Mouse (Mus musculus) intestine, postnatal 0 days (tissue): ENCODE results near the gene Atp6ap1l. TPM values are rescaled to one million over a fixed set of nuclear protein-coding genes. Genes with fewer than 3 reads are reported as not detected.

Experiments
- ATAC-seq: fragments of 200-750 bp; cut with Nextera tagmentation; 2 replicates; pipeline ENCODE4 v1.8.0; 2017; ENCODE audit warnings: mild to moderate bottlenecking, moderate TSS enrichment, moderate library complexity
- H3K27ac ChIP-seq: fragments of 300-500 bp; sonication (generic); 2 replicates; pipeline ENCODE4 v1.5.1; 2014; ENCODE audit warnings: mild to moderate bottlenecking, low read depth, low read length, moderate library complexity
- H3K27me3 ChIP-seq: fragments of 300-500 bp; sonication (generic); replicated peaks from 2 replicates; pipeline ENCODE4 v1.6.1; 2014; ENCODE audit warnings: low read length, mixed read lengths; ENCODE audit not compliant: control insufficient read depth, insufficient read depth
- H3K36me3 ChIP-seq: fragments of 300-500 bp; sonication (generic); 2 replicates; pipeline ENCODE4 v1.6.1; 2014; ENCODE audit warnings: mild to moderate bottlenecking, moderate library complexity; ENCODE audit not compliant: control insufficient read depth, insufficient read depth
- H3K4me1 ChIP-seq: fragments of 300-500 bp; sonication (generic); replicated peaks from 2 replicates; pipeline ENCODE4 v1.6.1; 2014; ENCODE audit warnings: antibody characterized with exemption, low read length, mixed read lengths; ENCODE audit not compliant: control insufficient read depth, insufficient read depth
- H3K4me2 ChIP-seq: fragments of 300-500 bp; sonication (generic); replicated peaks from 2 replicates; pipeline ENCODE4 v1.6.1; 2014; ENCODE audit warnings: low read depth, mild to moderate bottlenecking, moderate library complexity
- H3K4me3 ChIP-seq: fragments of 300-500 bp; sonication (generic); 2 replicates; pipeline ENCODE4 v1.5.1; 2014; ENCODE audit warnings: low read depth, low read length
- H3K9ac ChIP-seq: fragments of 300-500 bp; sonication (generic); 2 replicates; pipeline ENCODE4 v1.6.1; 2014; ENCODE audit warnings: mild to moderate bottlenecking, low read depth, low read length
- H3K9me3 ChIP-seq: fragments of 300-500 bp; sonication (generic); 2 replicates; pipeline ENCODE4 v1.6.1; 2016; ENCODE audit warnings: mixed run types; ENCODE audit not compliant: control insufficient read depth
- CTCF ChIP-seq: sonication (generic); IDR thresholded peaks from 2 replicates; pipeline ENCODE4 v1.5.1; 2016; ENCODE audit warnings: low read depth, mild to moderate bottlenecking, control low read depth, antibody characterized with exemption, moderate library complexity
- WGBS: fragments of 180-500 bp; shearing (Covaris S2); extraction: QIAGEN DNeasy Blood & Tissue Kit; methylation state at CpG from one replicate; pipeline ENCODE4 v1.1.7; 2014; 5-methylcytosine and 5-hydroxymethylcytosine counted together
- polyA plus RNA-seq: library from polyadenylated mRNA; unstranded; fragments of >200 nt; fragmentation: Nextera tagmentation; extraction: Ambion mirVana; gene quantifications from 2 replicates; pipeline ENCODE4 v1.2.1, GENCODE M21; 2015

Atp6ap1l gene
- polyA plus RNA-seq, 1 experiment from 2014 or later: not detected

- no peaks in the 10 kb centered on the region for H3K4me1 ChIP-seq
- H3K27me3 ChIP-seq: no peaks in the 10 kb centered on the region
- H3K4me2 ChIP-seq: no peak overlapping the region
- no peaks in the 10 kb centered on the region for H3K9me3 ChIP-seq
- no peaks in the 10 kb centered on the region for H3K36me3 ChIP-seq
- no peak overlapping the region for H3K27ac ChIP-seq
- H3K9ac ChIP-seq: no peak overlapping the region
- no peak overlapping the region for H3K4me3 ChIP-seq
- no peak for ATAC-seq
- 24% methylated on average over 4 of the region's 4 CpGs for WGBS
- no peak for TF ChIP-seq CTCF
Observed at GRCm38 (mm10) chr13:90869157-90869556, 36.0 kb downstream of the Atp6ap1l start.

- Histone ChIP-seq H3K27ac (no peak overlapping the region), H3K9me3 (no peaks in the 10 kb centered on the region), H3K4me1 (no peaks in the 10 kb centered on the region), H3K27me3 (no peaks in the 10 kb centered on the region), H3K9ac (no peak overlapping the region), H3K4me3 (no peak overlapping the region), H3K36me3 (no peaks in the 10 kb centered on the region), H3K4me2 (no peak overlapping the region)
- ATAC-seq: no peak
- TF ChIP-seq CTCF: no peak
- WGBS: 77% methylated on average over 3 of the region's 3 CpGs
Observed at GRCm38 (mm10) chr13:90862138-90862537, 43.0 kb downstream of the Atp6ap1l start.

GRCm38 (mm10) chr13:90860888-90861431, 44.2 kb downstream of the Atp6ap1l start:
- H3K9ac ChIP-seq: no peak overlapping the region
- ATAC-seq: no peak
- no peak overlapping the region for H3K4me2 ChIP-seq
- 55% methylated on average over 2 of the region's 2 CpGs for WGBS
- no peaks in the 10 kb centered on the region for H3K4me1 ChIP-seq
- H3K4me3 ChIP-seq: no peak overlapping the region
- H3K27ac ChIP-seq: no peak overlapping the region
- no peak for TF ChIP-seq CTCF
- no peaks in the 10 kb centered on the region for H3K27me3 ChIP-seq
- H3K9me3 ChIP-seq: no peaks in the 10 kb centered on the region
- no peaks in the 10 kb centered on the region for H3K36me3 ChIP-seq

DNA sequence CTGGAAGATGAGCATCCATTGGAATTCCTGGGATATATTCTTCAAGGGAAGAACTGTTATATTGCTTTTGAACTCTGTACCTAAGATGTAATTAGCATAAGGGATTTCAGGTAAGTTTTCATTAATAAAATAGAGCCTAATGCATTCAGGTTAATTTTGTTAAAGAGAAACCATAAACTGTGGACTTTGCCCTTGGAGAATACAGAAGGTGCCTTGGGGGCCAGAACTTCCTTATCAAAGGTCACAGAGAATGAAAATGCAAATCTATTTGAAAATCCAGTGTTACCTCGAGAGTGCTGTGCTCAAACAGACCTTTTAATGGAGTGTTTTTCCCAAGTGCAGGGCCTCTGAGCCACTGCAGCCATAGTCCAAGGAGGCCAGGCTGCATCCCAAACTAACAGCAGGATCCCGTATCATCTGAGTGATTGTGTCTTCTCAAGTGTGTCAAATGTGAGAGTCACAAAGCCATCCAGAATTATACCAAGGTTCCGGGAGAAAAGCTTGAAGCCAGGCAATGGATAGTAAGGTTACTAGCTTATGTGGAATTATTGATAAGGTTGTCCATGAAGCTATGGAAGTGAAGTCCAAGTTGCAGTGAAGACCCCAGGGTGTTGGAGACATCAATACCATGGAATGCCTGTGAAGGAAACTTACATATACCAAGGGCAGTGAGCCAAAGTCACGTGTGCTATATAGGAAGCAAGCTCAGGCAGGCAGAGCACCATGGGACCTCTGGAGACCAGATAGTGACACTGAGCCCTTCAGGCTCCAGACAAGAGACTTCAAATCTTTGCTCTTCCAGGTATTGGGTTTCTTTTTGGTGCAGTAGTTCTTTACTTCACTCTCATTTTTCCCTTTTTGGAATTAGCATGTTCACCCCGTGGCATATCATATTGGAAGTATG, 52.2 kb downstream of the Atp6ap1l start:
- no peak for TF ChIP-seq CTCF
- WGBS: 58% methylated on average over 5 of the region's 5 CpGs
- H3K27me3 ChIP-seq: no peaks in the 10 kb centered on the region
- no peak overlapping the region for H3K4me3 ChIP-seq
- H3K9ac ChIP-seq: no peak overlapping the region
- no peak overlapping the region for H3K27ac ChIP-seq
- no peaks in the 10 kb centered on the region for H3K9me3 ChIP-seq
- no peaks in the 10 kb centered on the region for H3K4me1 ChIP-seq
- H3K36me3 ChIP-seq: no peaks in the 10 kb centered on the region
- H3K4me2 ChIP-seq: no peak overlapping the region
- ATAC-seq: peak; percentile 64

DNA sequence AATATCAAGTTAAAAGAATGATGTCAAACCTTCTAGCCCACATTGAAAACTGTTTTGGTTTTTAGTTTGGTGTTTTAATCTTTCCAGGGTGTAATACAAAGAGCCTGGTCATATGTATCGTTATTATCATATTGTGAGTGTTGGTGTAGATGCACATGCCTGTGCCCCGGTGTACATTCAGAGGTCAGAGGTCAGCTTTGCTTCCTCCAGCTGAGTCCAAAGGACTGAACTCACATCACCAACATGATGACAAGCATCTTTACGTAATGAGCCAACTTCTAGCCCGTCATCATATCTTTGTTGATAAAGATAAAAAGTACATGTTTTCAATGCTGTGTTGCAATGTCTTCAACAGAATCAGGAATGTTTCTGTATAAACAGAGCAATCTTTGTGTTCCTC, 53.4 kb downstream of the Atp6ap1l start:
- Histone ChIP-seq H3K4me2 (peak overlapping the region; percentile 14; the same call in 1 of the 2 replicates), H3K4me1 (no peaks in the 10 kb centered on the region), H3K27ac (peak overlapping the region; percentile 41; the same call in 1 of the 2 replicates), H3K36me3 (no peaks in the 10 kb centered on the region), H3K4me3 (no peak overlapping the region), H3K9me3 (no peaks in the 10 kb centered on the region), H3K9ac (no peak overlapping the region), H3K27me3 (no peaks in the 10 kb centered on the region)
- no peak for TF ChIP-seq CTCF
- 46% methylated on average over 4 of the region's 4 CpGs for WGBS
- ATAC-seq: peak; percentile 81

- no peak for ATAC-seq
Observed at GRCm38 (mm10) chr13:90844191-90844590, 61.0 kb downstream of the Atp6ap1l start.

More at GRCm38 (mm10) chr13:90844191-90844590, 61.0 kb downstream of the Atp6ap1l start:
- H3K4me2 ChIP-seq: no peak overlapping the region
- H3K9ac ChIP-seq: no peak overlapping the region
- H3K4me3 ChIP-seq: no peak overlapping the region
- H3K9me3 ChIP-seq: no peaks in the 10 kb centered on the region
- no peaks in the 10 kb centered on the region for H3K27me3 ChIP-seq
- no peak overlapping the region for H3K27ac ChIP-seq
- no peaks in the 10 kb centered on the region for H3K4me1 ChIP-seq
- no peaks in the 10 kb centered on the region for H3K36me3 ChIP-seq
- TF ChIP-seq CTCF: no peak
